ENCODE assay signal across 8 mouse cellular contexts in genomic region chr12:99562867-99563189, GRCm38 (mm10). TPM values are rescaled to one million over a fixed set of nuclear protein-coding genes. Genes with fewer than 3 reads are reported as not detected.
A peak's percentile ranks its signal among the peaks of the same experiment; 100 is the strongest.
DNase-seq lines count a peak whose midpoint lies in the region; ATAC-seq lines count a peak whose summit lies in the region.

No protein-coding gene starts in this region.

- no peak for ATAC-seq in hindbrain, embryonic 11.5 days (ENCODE audit: low FRiP score)
- ATAC-seq in liver, embryonic 11.5 days (replicated peaks; ENCODE audit: low FRiP score) = no peak
- no peak for ATAC-seq in neural tube, embryonic 14.5 days (ENCODE audit: low read depth)

- peak overlapping the region; percentile 95 for H3K27ac ChIP-seq in embryonic facial prominence, embryonic 10.5 days (replicated peaks)
- no peak overlapping the region for H3K27ac ChIP-seq in hindbrain, embryonic 11.5 days (ENCODE audit: low read depth, low read length)
- H3K27ac ChIP-seq in liver, embryonic 11.5 days (ENCODE audit: low read depth, low read length) = peak overlapping the region; percentile 82; the same call in 1 of the 2 replicates
- no peak overlapping the region for H3K27ac ChIP-seq in neural tube, embryonic 14.5 days (ENCODE audit: low read depth, low read length)

- H3K9me3 ChIP-seq in embryonic facial prominence, embryonic 10.5 days = no peaks in the 10 kb centered on the region
- H3K9me3 ChIP-seq in hindbrain, embryonic 11.5 days (ENCODE audit: control insufficient read depth, low read length) = no peaks in the 10 kb centered on the region
- H3K9me3 ChIP-seq in liver, embryonic 11.5 days (ENCODE audit: control insufficient read depth, low read length) = no peaks in the 10 kb centered on the region
- H3K9me3 ChIP-seq in neural tube, embryonic 14.5 days (ENCODE audit: control insufficient read depth, low read length) = no peaks in the 10 kb centered on the region

- no peaks in the 10 kb centered on the region for H3K36me3 ChIP-seq in embryonic facial prominence, embryonic 10.5 days (replicated peaks)
- no peaks in the 10 kb centered on the region for H3K36me3 ChIP-seq in hindbrain, embryonic 11.5 days (ENCODE audit: control insufficient read depth, insufficient read depth, low read length)
- no peaks in the 10 kb centered on the region for H3K36me3 ChIP-seq in liver, embryonic 11.5 days (ENCODE audit: control insufficient read depth, insufficient read depth, low read length)
- no peaks in the 10 kb centered on the region for H3K36me3 ChIP-seq in neural tube, embryonic 14.5 days (ENCODE audit: control insufficient read depth, insufficient read depth, low read length)

- 0 out of 2 replicates have a peak, but pooled peaks cover 5% of the 10 kb centered on the region for H3K27me3 ChIP-seq in embryonic facial prominence, embryonic 10.5 days (replicated peaks; ENCODE audit: low read depth, poor library complexity, severe bottlenecking)
- H3K27me3 ChIP-seq in hindbrain, embryonic 11.5 days (ENCODE audit: control insufficient read depth, insufficient read depth, low read length) = no peaks in the 10 kb centered on the region
- H3K27me3 ChIP-seq in liver, embryonic 11.5 days (replicated peaks; ENCODE audit: control insufficient read depth, insufficient read depth, low read length) = no peaks in the 10 kb centered on the region
- no peaks in the 10 kb centered on the region for H3K27me3 ChIP-seq in neural tube, embryonic 14.5 days (ENCODE audit: control insufficient read depth, insufficient read depth, low read length)

- WGBS in embryonic facial prominence, embryonic 10.5 days = under 1% methylated on average over 10 of the region's 10 CpGs
- under 1% methylated on average over 10 of the region's 10 CpGs for WGBS in hindbrain, embryonic 11.5 days
- 0% methylated on average over 10 of the region's 10 CpGs for WGBS in liver, embryonic 11.5 days
- under 1% methylated on average over 10 of the region's 10 CpGs for WGBS in neural tube, embryonic 14.5 days

- DNase-seq in spleen, postnatal 10 days (ENCODE audit: low spot score in 2 of 2) = peak; percentile 28 to 38
- no peak for DNase-seq in spleen, adult 18-20 months
- peak; percentile 35 for DNase-seq in embryonic facial prominence, embryonic 10.5 days (ENCODE audit: low spot score)
- DNase-seq in hindbrain, embryonic 11.5 days (ENCODE audit: low spot score) = peak; percentile 62
- peak; percentile 41 for DNase-seq in liver, embryonic 11.5 days (ENCODE audit: low spot score)
- DNase-seq in layer of hippocampus, adult 8-10 months (ENCODE audit: low spot score in 2 of 2) = no peak
- no peak for DNase-seq in gastrocnemius, adult 8-10 months (ENCODE audit: low spot score in 2 of 2)

- H3K4me1 ChIP-seq in embryonic facial prominence, embryonic 10.5 days = peaks cover 41% of the 10 kb centered on the region
- no peaks in the 10 kb centered on the region for H3K4me1 ChIP-seq in hindbrain, embryonic 11.5 days (replicated peaks; ENCODE audit: control insufficient read depth, insufficient read depth, low read length)
- H3K4me1 ChIP-seq in liver, embryonic 11.5 days (replicated peaks; ENCODE audit: control insufficient read depth, insufficient read depth, low read length) = peaks cover 33% of the 10 kb centered on the region
- peaks cover 9% of the 10 kb centered on the region for H3K4me1 ChIP-seq in neural tube, embryonic 14.5 days (ENCODE audit: control insufficient read depth, insufficient read depth, low read length)

- H3K4me3 ChIP-seq in embryonic facial prominence, embryonic 10.5 days = peak overlapping the region; percentile 79
- peak overlapping the region; percentile 81 for H3K4me3 ChIP-seq in hindbrain, embryonic 11.5 days (ENCODE audit: low read depth, low read length)
- peak overlapping the region; percentile 61 for H3K4me3 ChIP-seq in liver, embryonic 11.5 days (ENCODE audit: low read depth, low read length)
- peak overlapping the region; percentile 53 for H3K4me3 ChIP-seq in neural tube, embryonic 14.5 days (ENCODE audit: low read depth, low read length)

- peak overlapping the region; percentile 87 for H3K9ac ChIP-seq in hindbrain, embryonic 11.5 days (ENCODE audit: low read depth, low read length)
- peak overlapping the region; percentile 58; the same call in 1 of the 2 replicates for H3K9ac ChIP-seq in liver, embryonic 11.5 days (ENCODE audit: low read depth, low read length)
- peak overlapping the region; percentile 66 for H3K9ac ChIP-seq in neural tube, embryonic 14.5 days (replicated peaks; ENCODE audit: low read depth, low read length)

- peak overlapping the region; percentile 76 for H3K4me2 ChIP-seq in hindbrain, embryonic 11.5 days (replicated peaks; ENCODE audit: low read depth, low read length)
- peak overlapping the region; percentile 87 for H3K4me2 ChIP-seq in liver, embryonic 11.5 days
- H3K4me2 ChIP-seq in neural tube, embryonic 14.5 days (ENCODE audit: low read depth, low read length) = peak overlapping the region; percentile 59

RNA-seq across cellular contexts. Expression of gene Foxn3, which starts 0.6 kb away (rescaled TPM):
- polyA plus RNA-seq in embryonic facial prominence, embryonic 10.5 days (2016; fragmentation: Nextera tagmentation; extraction: Ambion mirVana) = 64.7 and 65.3 TPM in 2 replicates
- polyA plus RNA-seq in hindbrain, embryonic 11.5 days (2014; fragmentation: Nextera tagmentation; extraction: Ambion mirVana) = 77.7 and 91.6 TPM in 2 replicates
- 50.2 and 52.7 TPM in 2 replicates for polyA plus RNA-seq in liver, embryonic 11.5 days (2014; fragmentation: Nextera tagmentation; extraction: Ambion mirVana)
- 95.8 and 96.9 TPM in 2 replicates for polyA plus RNA-seq in neural tube, embryonic 14.5 days (2014; fragmentation: Nextera tagmentation; extraction: Ambion mirVana)
- 10 to 100 TPM; 49.1 to 69.4 (median 57.0) TPM for total RNA-seq in layer of hippocampus, adult 8-10 months (2022)
- 100 to 1,000 TPM; 171 to 255 (median 210) TPM for total RNA-seq in gastrocnemius, adult 8-10 months (2022)

Comparison
In these comparisons a context has a peak if more than half of its experiments do, and no peak if none do; other contexts are left out.
1. DNase-seq: peak in spleen, postnatal 10 days (2 of 2), embryonic facial prominence, embryonic 10.5 days (single experiment), hindbrain, embryonic 11.5 days (single experiment) and liver, embryonic 11.5 days (single experiment); none in spleen, adult 18-20 months (0 of 2), layer of hippocampus, adult 8-10 months (0 of 2) and gastrocnemius, adult 8-10 months (0 of 2).
2. H3K27ac ChIP-seq: peak in embryonic facial prominence, embryonic 10.5 days (single experiment) and liver, embryonic 11.5 days (single experiment); none in hindbrain, embryonic 11.5 days (single experiment) and neural tube, embryonic 14.5 days (single experiment).
3. Peak in every context shown above with its lines, with median percentiles within 50 percentile points of each other: H3K4me3 ChIP-seq, H3K4me2 ChIP-seq and H3K9ac ChIP-seq.